8 mouse cellular contexts compared by ENCODE assay signal in genomic region chr2:84838593-84838949, GRCm38 (mm10). TPM values are rescaled to one million over a fixed set of nuclear protein-coding genes. Genes with fewer than 3 reads are reported as not detected.
DNase-seq lines count a peak whose midpoint lies in the region; ATAC-seq and TF ChIP-seq lines count a peak whose summit lies in the region.

Gene Slc43a1 (plus strand): TSS chr2:84838850.

- intact Hi-C loops in gastrocnemius, postnatal 36 days (cut with DNase I), result loop anchor here (10.0 kb wide), 1 partner anchor 176 kb away; no protein-coding TSS in a partner anchor
- intact Hi-C loops in left cerebral cortex, postnatal 10 days (cut with DNase I), result no loop called here

- H3K27me3 ChIP-seq in limb, embryonic 15.5 days, result peaks cover 3% of the 10 kb centered on the region; the same call in 1 of the 2 replicates
- no peaks in the 10 kb centered on the region for H3K27me3 ChIP-seq in stomach, postnatal 0 days (ENCODE audit: control insufficient read depth, insufficient read depth, low read length)

- ATAC-seq in limb, embryonic 15.5 days (ENCODE audit: insufficient number of reproducible peaks, low FRiP score, low TSS enrichment, low read depth), result no peak
- ATAC-seq in stomach, postnatal 0 days (ENCODE audit: low FRiP score, low TSS enrichment), result no peak

- no peak for TF ChIP-seq CTCF in stomach, postnatal 0 days (IDR thresholded peaks at IDR 0.05; ENCODE audit: low read depth)

- no peaks in the 10 kb centered on the region for H3K9me3 ChIP-seq in limb, embryonic 15.5 days
- no peaks in the 10 kb centered on the region for H3K9me3 ChIP-seq in stomach, postnatal 0 days (ENCODE audit: control insufficient read depth, low read length)

- no peak for TF ChIP-seq EP300 in stomach, postnatal 0 days (optimal IDR thresholded peaks at IDR 0.05)

- no peak for DNase-seq in gastrocnemius, adult 8-10 months (ENCODE audit: low spot score in 2 of 2)
- no peak for DNase-seq in gastrocnemius, postnatal 36 days
- DNase-seq in urinary bladder, adult 2 months (ENCODE audit: low spot score), result no peak
- no peak for DNase-seq in urinary bladder, adult 18-20 months (ENCODE audit: low spot score in 2 of 2)
- no peak for DNase-seq in stomach, postnatal 0 days (ENCODE audit: low spot score)
- no peak for DNase-seq in spleen, postnatal 36 days (ENCODE audit: low spot score in 2 of 2)
- DNase-seq in left cerebral cortex, postnatal 10 days (ENCODE audit: extremely low spot score in 1 of 2, low spot score in 2 of 2), result no peak

- peak within 1 kb of the TSS; percentile 59 for H3K9ac ChIP-seq in limb, embryonic 15.5 days
- H3K9ac ChIP-seq in stomach, postnatal 0 days (ENCODE audit: low read length), result peak within 1 kb of the TSS; percentile 73

- H3K36me3 ChIP-seq in limb, embryonic 15.5 days, result no peaks in the 10 kb centered on the region
- no peaks in the 10 kb centered on the region for H3K36me3 ChIP-seq in stomach, postnatal 0 days (ENCODE audit: control insufficient read depth, insufficient read depth, low read length)

- H3K27ac ChIP-seq in limb, embryonic 15.5 days, result peak within 1 kb of the TSS; percentile 86
- peak within 1 kb of the TSS; percentile 83 for H3K27ac ChIP-seq in stomach, postnatal 0 days (replicated peaks)

- H3K4me2 ChIP-seq in limb, embryonic 15.5 days, result peak within 1 kb of the TSS; percentile 90
- H3K4me2 ChIP-seq in stomach, postnatal 0 days (replicated peaks; ENCODE audit: low read depth), result peak within 1 kb of the TSS; percentile 93

- H3K4me1 ChIP-seq in limb, embryonic 15.5 days, result peaks cover 34% of the 10 kb centered on the region
- peaks cover 10% of the 10 kb centered on the region for H3K4me1 ChIP-seq in stomach, postnatal 0 days (replicated peaks; ENCODE audit: control insufficient read depth, insufficient read depth)

- WGBS in limb, embryonic 15.5 days, result 16% methylated on average over 10 of the region's 10 CpGs
- 30% methylated on average over 10 of the region's 10 CpGs for WGBS in stomach, postnatal 0 days

- peak within 1 kb of the TSS; percentile 66 for H3K4me3 ChIP-seq in limb, embryonic 15.5 days
- peak within 1 kb of the TSS; percentile 61 for H3K4me3 ChIP-seq in stomach, postnatal 0 days (ENCODE audit: low read depth, low read length)

RNA-seq across cellular contexts. Expression of gene Slc43a1, which starts in this region (rescaled TPM):
- total RNA-seq in gastrocnemius, adult 8-10 months (2022), result 10 to 100 TPM in 3 of 4 experiments, 1 to 10 TPM in 1; 8.0 to 28.2 (median 14.4) TPM
- total RNA-seq in gastrocnemius, postnatal 36 days (2021), result 10 to 100 TPM in 1 of 2 experiments, 1 to 10 TPM in 1; 7.6 to 19.2 TPM
- 11.4 and 12.6 TPM in 2 replicates for polyA plus RNA-seq in urinary bladder, adult 2 months (2012; rRNA removed)
- 14.5 and 16.5 TPM in 2 replicates for polyA plus RNA-seq in limb, embryonic 15.5 days (2015; fragmentation: Nextera tagmentation; extraction: Ambion mirVana)
- 5.1 and 5.4 TPM in 2 replicates for polyA plus RNA-seq in stomach, postnatal 0 days (2015; fragmentation: Nextera tagmentation; extraction: Ambion mirVana)
- total RNA-seq in left cerebral cortex, postnatal 10 days (2021), result under 1 TPM; 0.34 to 0.43 TPM

Comparison
In these comparisons a context has a peak if more than half of its experiments do, and no peak if none do; other contexts are left out.
1. RNA of gene Slc43a1 (total RNA-seq): 7.6 to 19.2 TPM in gastrocnemius, postnatal 36 days and 8.0 to 28.2 TPM in gastrocnemius, adult 8-10 months; 0.34 to 0.43 TPM in left cerebral cortex, postnatal 10 days; every median in the first group is over 4 times any median in the second.